Mouse (Mus musculus) liver, embryonic 11.5 days (tissue): ENCODE results near the gene Ahcyl2. TPM values are rescaled to one million over a fixed set of nuclear protein-coding genes. Genes with fewer than 3 reads are reported as not detected.

ENCODE experiments used
- ATAC-seq: fragments of 200-750 bp; cut with Nextera tagmentation; replicated peaks from 2 replicates; pipeline ENCODE4 v1.8.0; 2017; ENCODE audit warnings: moderate number of reproducible peaks, mild to moderate bottlenecking, moderate TSS enrichment, moderate library complexity; ENCODE audit not compliant: low FRiP score
- DNase-seq: peaks from one replicate; pipeline ENCODE4 v3.0.0-alpha.2; 2017; ENCODE audit warnings: low spot score
- H3K27ac ChIP-seq: fragments of 300-500 bp; sonication (generic); 2 replicates; pipeline ENCODE4 v1.5.1; 2014; ENCODE audit warnings: mild to moderate bottlenecking, low read depth, low read length, control low read depth
- H3K27me3 ChIP-seq: fragments of 300-500 bp; sonication (generic); replicated peaks from 2 replicates; pipeline ENCODE4 v1.6.1; 2014; ENCODE audit warnings: low read length, mixed read lengths; ENCODE audit not compliant: control insufficient read depth, insufficient read depth
- H3K36me3 ChIP-seq: fragments of 300-500 bp; sonication (generic); 2 replicates; pipeline ENCODE4 v1.6.1; 2014; ENCODE audit warnings: mild to moderate bottlenecking, low read length, moderate library complexity, mixed read lengths; ENCODE audit not compliant: control insufficient read depth, insufficient read depth
- H3K4me1 ChIP-seq: fragments of 300-500 bp; sonication (generic); replicated peaks from 2 replicates; pipeline ENCODE4 v1.6.1; 2014; ENCODE audit warnings: low read length, mixed read lengths; ENCODE audit not compliant: control insufficient read depth, insufficient read depth
- H3K4me2 ChIP-seq: fragments of 300-500 bp; sonication (generic); 2 replicates; pipeline ENCODE4 v1.6.1; 2014; ENCODE audit warnings: mild to moderate bottlenecking, control low read depth, moderate library complexity
- H3K4me3 ChIP-seq: fragments of 300-500 bp; sonication (generic); 2 replicates; pipeline ENCODE4 v1.5.1; 2014; ENCODE audit warnings: low read depth, low read length, control low read depth
- H3K9ac ChIP-seq: fragments of 300-500 bp; sonication (generic); 2 replicates; pipeline ENCODE4 v1.6.1; 2014; ENCODE audit warnings: low read depth, low read length, control low read depth
- H3K9me3 ChIP-seq: fragments of 300-500 bp; sonication (generic); 2 replicates; pipeline ENCODE4 v1.6.1; 2016; ENCODE audit warnings: low read length, inconsistent platforms, mixed read lengths; ENCODE audit not compliant: control insufficient read depth
- WGBS: fragments of 180-500 bp; shearing (Covaris S2); extraction: QIAGEN DNeasy Blood & Tissue Kit; methylation state at CpG from one replicate; pipeline ENCODE4 v1.1.7; 2014; 5-methylcytosine and 5-hydroxymethylcytosine counted together
- polyA plus RNA-seq: library from polyadenylated mRNA; unstranded; fragments of >200 nt; fragmentation: Nextera tagmentation; extraction: Ambion mirVana; gene quantifications from 2 replicates; pipeline ENCODE4 v1.2.1, GENCODE M21; 2014

The Ahcyl2 gene
- polyA plus RNA-seq, 1 experiment from 2014 or later: 12.0 TPM

GRCm38 (mm10) chr6:29776542-29777237 lies 8.9 kb downstream of the Ahcyl2 start:
- H3K9me3 ChIP-seq: no peaks in the 10 kb centered on the region
- H3K27ac ChIP-seq: no peak overlapping the region
- H3K4me1 ChIP-seq: peaks cover 9% of the 10 kb centered on the region; the same call in 1 of the 2 replicates
- ATAC-seq: no peak
- peak overlapping the region; percentile 17; the same call in 1 of the 2 replicates for H3K4me2 ChIP-seq
- 55% methylated on average over 4 of the region's 4 CpGs for WGBS
- no peaks in the 10 kb centered on the region for H3K27me3 ChIP-seq
- DNase-seq: no peak
- H3K4me3 ChIP-seq: no peak overlapping the region
- H3K36me3 ChIP-seq: no peaks in the 10 kb centered on the region
- no peak overlapping the region for H3K9ac ChIP-seq

GRCm38 (mm10) chr6:29777238-29777555 lies 9.4 kb downstream of the Ahcyl2 start:
- Histone ChIP-seq H3K36me3 (no peaks in the 10 kb centered on the region), H3K9me3 (no peaks in the 10 kb centered on the region), H3K9ac (no peak overlapping the region), H3K4me2 (no peak overlapping the region), H3K27ac (no peak overlapping the region), H3K27me3 (no peaks in the 10 kb centered on the region), H3K4me3 (no peak overlapping the region), H3K4me1 (peaks cover 9% of the 10 kb centered on the region; the same call in 1 of the 2 replicates)
- ATAC-seq (no peak), DNase-seq (no peak)
- 86% methylated on average over 3 of the region's 3 CpGs for WGBS

GRCm38 (mm10) chr6:29780082-29780481 lies 12.3 kb downstream of the Ahcyl2 start:
- DNase-seq (no peak), ATAC-seq (no peak)
- Histone ChIP-seq H3K36me3 (no peaks in the 10 kb centered on the region), H3K4me1 (peaks cover 23% of the 10 kb centered on the region), H3K9me3 (no peaks in the 10 kb centered on the region), H3K27me3 (no peaks in the 10 kb centered on the region), H3K9ac (no peak overlapping the region), H3K4me2 (no peak overlapping the region), H3K27ac (no peak overlapping the region), H3K4me3 (no peak overlapping the region)

- H3K4me1 ChIP-seq: peaks cover 23% of the 10 kb centered on the region
- H3K36me3 ChIP-seq: no peaks in the 10 kb centered on the region
- ATAC-seq (no peak), DNase-seq (no peak)
- H3K4me3 ChIP-seq: no peak overlapping the region
- 86% methylated on average over 2 of the region's 2 CpGs for WGBS
- H3K4me2 ChIP-seq: no peak overlapping the region
- no peaks in the 10 kb centered on the region for H3K9me3 ChIP-seq
- no peaks in the 10 kb centered on the region for H3K27me3 ChIP-seq
- H3K9ac ChIP-seq: no peak overlapping the region
- no peak overlapping the region for H3K27ac ChIP-seq
Observed at GRCm38 (mm10) chr6:29780571-29780970, 12.8 kb downstream of the Ahcyl2 start.

DNA sequence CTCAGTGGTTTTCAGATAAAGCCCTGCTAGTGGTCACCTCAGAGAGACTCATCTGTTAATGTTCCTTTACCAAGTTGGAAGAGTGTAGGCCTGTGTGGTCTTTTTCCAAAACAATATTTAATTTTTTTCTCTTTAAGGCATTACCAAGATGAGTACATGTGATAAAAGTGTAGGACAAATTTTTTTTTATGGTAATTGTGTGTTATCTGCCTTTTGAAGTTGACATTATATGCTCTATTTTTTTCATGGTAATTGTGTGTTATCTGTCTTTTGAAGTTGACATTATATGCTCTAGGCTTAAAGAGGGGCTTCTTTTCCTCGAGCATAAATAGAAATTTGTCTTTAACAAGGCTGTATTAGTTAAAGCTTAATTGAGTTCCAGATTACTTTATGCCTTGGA lies 14.4 kb downstream of the Ahcyl2 start:
- no peak overlapping the region for H3K27ac ChIP-seq
- ATAC-seq: no peak
- no peak for DNase-seq
- WGBS: 63% methylated on average over 1 of the region's 1 CpGs
- H3K36me3 ChIP-seq: no peaks in the 10 kb centered on the region
- H3K4me2 ChIP-seq: no peak overlapping the region
- H3K4me1 ChIP-seq: peaks cover 18% of the 10 kb centered on the region
- H3K4me3 ChIP-seq: no peak overlapping the region
- no peak overlapping the region for H3K9ac ChIP-seq
- H3K9me3 ChIP-seq: no peaks in the 10 kb centered on the region
- no peaks in the 10 kb centered on the region for H3K27me3 ChIP-seq

GRCm38 (mm10) chr6:29783960-29784359 lies 16.1 kb downstream of the Ahcyl2 start:
- Histone ChIP-seq H3K36me3 (no peaks in the 10 kb centered on the region), H3K27me3 (no peaks in the 10 kb centered on the region), H3K27ac (no peak overlapping the region), H3K4me2 (peak overlapping the region; percentile 35), H3K4me3 (no peak overlapping the region), H3K9ac (0 out of 2 replicates have a peak overlapping the region, but pooled peaks have one; percentile 2), H3K9me3 (no peaks in the 10 kb centered on the region), H3K4me1 (peaks cover 21% of the 10 kb centered on the region)
- ATAC-seq (no peak), DNase-seq (no peak)
- WGBS: 89% methylated on average over 6 of the region's 6 CpGs

- H3K9me3 ChIP-seq: no peaks in the 10 kb centered on the region
- ATAC-seq (peak; percentile 85), DNase-seq (no peak)
- peaks cover 21% of the 10 kb centered on the region for H3K4me1 ChIP-seq
- peak overlapping the region; percentile 35 for H3K4me2 ChIP-seq
- 65% methylated on average over 3 of the region's 3 CpGs for WGBS
- H3K27ac ChIP-seq: no peak overlapping the region
- no peaks in the 10 kb centered on the region for H3K36me3 ChIP-seq
- H3K4me3 ChIP-seq: no peak overlapping the region
- H3K9ac ChIP-seq: no peak overlapping the region
- H3K27me3 ChIP-seq: no peaks in the 10 kb centered on the region
Observed at GRCm38 (mm10) chr6:29784413-29785021, 16.7 kb downstream of the Ahcyl2 start.

DNA sequence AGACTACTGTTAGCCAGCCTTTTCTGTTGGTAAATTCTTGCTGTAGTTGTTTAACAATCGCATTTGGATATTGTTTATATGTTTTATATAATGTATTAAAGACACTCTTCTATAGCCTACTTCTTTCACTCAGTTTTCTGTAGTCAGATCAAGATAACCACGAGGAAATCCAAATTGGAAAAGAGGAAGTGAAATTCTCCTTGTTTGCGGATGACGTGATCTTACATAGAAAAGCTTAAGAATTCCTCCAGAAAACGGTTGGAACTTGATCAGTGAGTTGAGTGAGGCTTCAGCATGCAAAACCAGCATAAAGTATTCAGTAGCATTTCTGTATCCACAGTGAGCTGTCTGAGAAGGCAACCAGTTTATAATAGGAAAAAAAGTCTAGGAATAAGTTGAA lies 17.9 kb downstream of the Ahcyl2 start:
- no peak overlapping the region for H3K4me3 ChIP-seq
- peaks cover 21% of the 10 kb centered on the region for H3K4me1 ChIP-seq
- no peak overlapping the region for H3K27ac ChIP-seq
- no peak overlapping the region for H3K4me2 ChIP-seq
- no peaks in the 10 kb centered on the region for H3K36me3 ChIP-seq
- H3K9ac ChIP-seq: no peak overlapping the region
- 64% methylated on average over 5 of the region's 5 CpGs for WGBS
- no peaks in the 10 kb centered on the region for H3K9me3 ChIP-seq
- ATAC-seq (no peak), DNase-seq (no peak)
- no peaks in the 10 kb centered on the region for H3K27me3 ChIP-seq

DNA sequence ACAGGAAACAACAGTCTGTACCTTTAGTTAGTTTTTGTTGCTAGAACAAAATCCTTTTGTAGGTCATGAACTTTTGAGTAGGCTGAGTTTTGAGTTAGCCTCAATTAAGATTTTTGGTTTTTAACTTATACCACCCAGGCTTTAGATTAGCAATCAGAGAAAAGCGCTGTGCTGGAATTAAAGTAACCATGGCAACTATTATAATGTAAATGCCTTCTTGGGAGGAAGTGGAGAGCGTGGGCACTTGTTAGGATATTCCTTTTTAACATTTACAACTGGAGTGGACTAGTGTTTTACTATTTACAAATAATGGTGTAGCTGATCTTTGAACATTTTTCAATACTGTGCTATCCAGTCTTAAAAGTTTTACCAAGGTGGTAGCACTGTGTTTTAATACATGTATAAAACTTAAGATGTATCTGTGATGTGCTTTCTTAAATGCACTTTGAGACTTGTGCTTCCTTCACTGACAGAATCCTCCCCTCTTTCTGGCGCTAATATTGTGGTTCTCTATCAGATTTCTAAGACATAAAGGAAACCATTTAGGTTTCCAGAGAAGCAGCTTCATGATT lies 21.1 kb downstream of the Ahcyl2 start:
- Histone ChIP-seq H3K4me3 (no peak overlapping the region), H3K9me3 (no peaks in the 10 kb centered on the region), H3K36me3 (no peaks in the 10 kb centered on the region), H3K9ac (no peak overlapping the region), H3K4me1 (peaks cover 17% of the 10 kb centered on the region), H3K27me3 (no peaks in the 10 kb centered on the region), H3K27ac (no peak overlapping the region), H3K4me2 (no peak overlapping the region)
- ATAC-seq (no peak), DNase-seq (no peak)
- 69% methylated on average over 3 of the region's 3 CpGs for WGBS
